Mouse (Mus musculus) ES-Bruce4 (cell line): Measurements from ENCODE around the gene Fuk.

ENCODE experiments used
- CTCF ChIP-seq: IDR thresholded peaks from one replicate; pipeline ENCODE4 v1.8.1; 2011; ENCODE audit warnings: low read depth, low read length
- POLR2A ChIP-seq: IDR thresholded peaks from one replicate; pipeline ENCODE4 v1.8.1; 2011; ENCODE audit warnings: low read length; ENCODE audit not compliant: insufficient read depth

DNA sequence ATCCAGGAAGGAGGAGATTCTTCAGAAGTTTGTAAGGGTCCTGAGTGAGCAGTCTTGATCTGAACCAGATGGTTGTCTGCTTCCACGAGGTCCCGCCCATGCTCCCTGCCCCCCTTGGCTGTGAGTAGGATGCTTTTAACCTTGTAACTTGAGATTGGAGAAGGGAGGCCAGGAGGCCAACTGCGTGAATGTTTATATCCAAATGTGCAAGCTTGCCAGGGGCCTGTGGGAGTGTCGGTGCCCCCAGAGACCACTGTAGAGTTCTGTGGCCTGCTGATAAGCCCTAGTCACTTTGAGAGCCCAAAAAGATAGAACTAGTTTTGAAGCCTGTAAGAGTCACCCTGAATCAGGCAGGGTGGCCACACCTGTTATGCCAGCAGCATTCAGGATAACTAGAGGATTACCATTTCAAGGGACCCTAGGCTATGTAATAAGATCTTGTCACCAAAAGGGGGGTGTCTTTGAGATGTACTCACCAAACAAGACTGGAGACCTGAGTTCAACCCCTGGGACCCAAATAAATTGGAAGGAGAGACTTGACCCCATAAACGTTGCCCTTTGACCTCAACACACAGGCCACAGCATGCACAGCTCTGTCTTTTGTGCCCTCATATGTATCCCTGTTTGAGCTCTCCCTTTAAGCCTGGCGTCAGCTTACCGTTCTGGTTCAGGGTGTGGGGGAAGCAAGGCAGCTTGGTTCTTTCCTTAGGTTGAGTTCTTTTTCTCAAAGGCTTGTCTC lies 19.4 kb upstream of the Fuk start:
- TF ChIP-seq CTCF (no peak), POLR2A (no peak)
